Mouse (Mus musculus): ENCODE measurements around the gene Irs1.

Irs1 gene

DNA sequence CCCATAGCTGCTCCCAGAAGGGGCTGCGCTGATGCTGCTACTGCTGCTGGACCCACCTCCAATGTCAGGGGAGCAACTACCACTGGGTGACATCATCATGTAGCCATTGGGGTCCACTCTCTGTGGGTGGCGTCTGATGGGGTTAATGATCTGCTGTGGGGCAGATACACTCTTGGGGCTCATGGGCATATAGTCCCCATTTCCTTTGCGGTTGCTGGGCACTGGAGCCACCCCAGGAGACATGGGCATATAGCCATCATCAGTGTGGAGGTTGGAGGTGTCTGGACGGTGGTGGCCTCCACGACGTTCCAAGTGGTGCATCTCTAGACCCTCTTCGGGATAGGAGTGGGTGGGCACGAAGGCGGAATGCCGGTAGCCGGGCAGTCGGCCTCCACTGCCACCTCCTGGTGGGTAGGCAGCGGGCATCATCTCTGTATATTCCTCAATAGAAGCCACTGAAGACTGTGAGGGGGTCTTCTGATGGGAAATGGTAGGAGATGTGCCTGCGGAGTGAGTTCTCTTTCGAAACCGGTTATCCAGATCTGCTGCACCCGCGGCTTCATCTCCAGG is 2.7 kb downstream of the Irs1 start:
- DNase-seq (ENCODE audit: low read depth): no peak

DNA sequence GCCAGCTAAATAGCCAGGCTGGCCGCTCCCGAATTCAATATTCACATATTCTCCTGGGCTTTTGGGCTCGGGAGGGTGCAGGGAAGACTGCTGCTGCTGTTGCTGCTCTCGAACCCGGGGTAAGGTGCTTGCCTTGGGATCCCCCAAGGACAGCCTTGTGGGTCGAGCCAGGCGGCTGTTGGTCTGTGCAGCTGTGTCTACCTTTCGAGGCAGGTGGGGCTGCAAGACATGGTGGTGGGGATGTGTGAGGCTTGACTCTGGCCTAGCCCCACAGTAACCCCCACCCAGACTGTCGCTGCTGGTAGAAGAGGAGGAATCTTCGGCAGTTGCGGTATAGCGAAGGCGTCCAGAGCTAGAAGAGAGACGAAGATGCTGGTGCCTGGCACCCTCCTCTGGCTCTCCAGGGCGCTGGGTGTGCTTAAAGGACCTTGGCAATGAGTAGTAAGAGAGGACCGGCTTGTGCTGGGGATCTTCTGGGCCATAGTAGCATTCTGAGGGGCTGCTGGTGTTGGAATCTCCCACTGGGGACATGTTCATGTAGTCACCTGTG is 3.4 kb downstream of the Irs1 start:
- DNase-seq (ENCODE audit: low read depth): no peak

DNA sequence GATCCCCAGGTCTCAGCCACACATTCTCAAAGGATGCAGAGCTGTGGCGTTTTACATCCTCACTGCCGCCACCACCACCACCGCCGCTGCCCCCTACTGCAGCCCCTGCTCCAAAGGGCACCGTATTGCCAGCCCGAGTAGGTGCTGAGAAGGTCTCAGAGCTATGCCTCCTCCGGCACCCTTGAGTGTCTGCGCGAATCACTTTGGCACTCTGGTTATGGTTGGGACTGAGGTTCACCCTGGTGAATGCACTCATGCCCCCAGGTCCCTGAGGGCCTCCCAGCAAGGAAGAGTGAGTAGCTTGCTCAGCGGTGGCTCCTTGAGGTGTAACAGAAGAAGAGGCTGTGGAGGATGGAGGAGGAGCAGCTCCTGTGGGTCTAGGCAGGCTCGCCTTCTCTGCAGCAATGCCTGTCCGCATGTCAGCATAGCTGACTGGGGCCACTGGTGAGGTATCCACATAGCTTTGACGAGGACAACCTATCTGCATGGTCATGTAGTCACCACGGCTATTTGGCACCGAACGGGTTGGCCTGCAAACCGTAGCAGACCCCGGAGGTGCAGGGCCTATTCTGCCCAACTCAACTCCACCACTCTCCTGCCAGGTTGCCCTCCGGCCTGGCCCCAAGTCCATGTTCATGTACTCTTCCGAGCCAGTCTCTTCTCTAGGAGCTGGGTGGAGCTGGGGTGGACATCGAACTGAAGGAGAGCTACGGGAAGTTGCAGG is 4.0 kb downstream of the Irs1 start:
- DNase-seq (ENCODE audit: low read depth): no peak

DNA sequence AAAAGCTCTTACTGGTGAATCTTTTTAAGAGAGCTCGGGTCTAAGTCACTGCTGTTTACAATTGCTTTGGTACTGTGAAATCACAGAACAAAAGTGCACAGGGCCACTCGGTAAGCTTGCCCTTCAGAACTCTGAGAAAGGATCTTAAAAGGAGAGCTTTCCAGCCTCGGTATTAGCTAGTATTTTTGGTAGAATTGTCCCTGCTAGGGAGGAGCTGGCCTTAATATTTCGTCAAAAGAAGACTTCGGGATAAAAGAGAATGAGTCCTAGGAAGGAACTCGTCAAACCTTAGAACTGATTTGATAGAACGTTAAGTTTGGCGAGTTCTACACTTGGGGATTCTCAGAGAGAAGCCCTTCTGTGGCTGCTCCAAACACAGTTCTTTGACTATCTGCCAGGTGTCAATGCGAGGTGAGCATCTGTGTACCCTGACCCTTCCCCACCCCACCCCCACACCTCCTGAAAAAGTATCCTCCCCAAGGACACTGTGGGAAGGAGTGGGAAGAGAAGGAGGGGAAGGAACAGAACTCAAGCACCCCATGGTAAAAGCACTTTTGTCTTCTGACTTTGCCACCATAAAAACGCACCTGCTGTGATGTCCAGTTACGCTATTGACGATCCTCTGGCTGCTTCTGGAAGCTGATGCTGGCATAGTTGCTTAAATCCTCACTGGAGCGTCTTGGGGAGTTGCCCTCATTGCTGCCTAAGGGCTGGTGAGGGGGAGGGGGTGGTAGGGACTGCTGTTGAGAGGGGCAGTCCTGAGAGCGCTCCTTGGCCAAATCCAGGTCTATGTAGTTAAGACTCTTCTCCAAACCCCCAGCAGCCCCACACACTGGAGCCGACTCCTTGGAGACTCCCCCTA is 4.8 kb downstream of the Irs1 start:
- no peak for DNase-seq (ENCODE audit: low read depth)

DNA sequence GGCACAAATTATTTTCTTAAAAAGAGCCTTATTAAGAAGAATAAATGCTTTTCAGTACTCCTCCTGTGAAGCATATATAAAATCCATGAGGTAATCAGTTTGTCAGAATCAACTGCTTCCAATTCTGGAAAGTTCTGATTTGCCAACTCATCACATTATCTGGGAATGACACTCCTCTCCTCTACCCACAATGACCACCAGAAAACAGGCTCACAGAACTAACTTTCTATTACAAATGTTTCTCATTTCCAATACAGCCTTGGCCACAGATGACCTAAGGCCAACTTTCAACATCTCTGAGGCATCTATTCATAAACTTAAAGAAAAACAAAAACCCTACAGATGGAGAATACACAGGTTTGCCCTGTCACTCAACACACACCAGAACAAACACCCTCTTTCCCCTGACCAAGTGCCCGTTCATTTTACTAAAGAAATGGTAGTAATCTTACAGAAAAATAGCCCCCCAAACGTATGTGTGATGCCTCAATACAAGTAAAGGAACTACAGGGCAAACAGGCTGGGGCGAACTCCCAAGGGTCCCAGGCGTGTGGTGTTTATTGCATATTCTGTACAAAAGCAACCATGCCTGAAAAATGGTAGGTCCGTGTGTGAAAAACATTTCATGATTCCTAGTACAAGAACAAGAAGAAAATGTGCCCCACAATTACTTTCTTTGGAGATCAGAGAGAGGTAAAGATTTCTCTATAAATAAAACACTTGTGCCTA is 5.6 kb downstream of the Irs1 start:
- DNase-seq (ENCODE audit: low read depth): no peak

DNA sequence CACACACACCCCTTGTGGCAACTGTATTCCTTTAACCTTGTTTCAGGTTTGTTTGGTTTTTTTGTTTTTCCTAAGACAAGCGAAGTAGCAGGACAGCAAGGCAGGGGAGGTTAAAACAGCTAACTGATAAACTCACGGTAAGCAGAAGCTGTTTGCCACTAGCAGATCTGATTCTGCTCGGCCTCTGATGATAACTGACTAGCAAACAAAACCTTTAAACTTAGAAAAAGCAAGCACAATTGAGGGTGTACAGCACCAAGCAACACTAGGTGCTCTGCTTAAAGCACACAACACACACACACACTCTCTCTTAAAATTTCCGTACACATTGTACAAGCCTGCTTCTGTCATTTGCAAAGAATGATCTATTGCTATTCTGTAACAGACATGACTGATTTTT is 6.8 kb downstream of the Irs1 start:
- DNase-seq (ENCODE audit: low read depth): no peak

DNA sequence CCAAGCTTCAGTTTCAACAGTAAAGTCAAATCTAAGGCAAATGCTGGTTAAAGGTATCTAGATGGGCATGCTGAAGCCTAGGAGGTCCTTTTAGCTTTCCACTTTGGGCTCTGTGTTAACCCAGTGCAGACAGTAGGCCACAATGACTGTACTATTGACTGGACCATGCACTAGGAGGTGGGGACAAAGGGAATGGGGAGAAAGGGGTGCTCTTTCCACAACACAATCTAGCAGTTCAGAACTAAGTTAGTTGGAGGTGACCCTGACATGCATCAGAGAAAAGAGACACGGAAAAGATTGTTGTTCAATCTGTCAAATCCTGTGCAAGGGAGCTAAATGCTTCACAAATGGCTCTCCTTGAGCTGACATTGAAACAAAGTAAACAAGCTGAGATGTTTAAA is 7.3 kb downstream of the Irs1 start:
- DNase-seq (ENCODE audit: low read depth): no peak

DNA sequence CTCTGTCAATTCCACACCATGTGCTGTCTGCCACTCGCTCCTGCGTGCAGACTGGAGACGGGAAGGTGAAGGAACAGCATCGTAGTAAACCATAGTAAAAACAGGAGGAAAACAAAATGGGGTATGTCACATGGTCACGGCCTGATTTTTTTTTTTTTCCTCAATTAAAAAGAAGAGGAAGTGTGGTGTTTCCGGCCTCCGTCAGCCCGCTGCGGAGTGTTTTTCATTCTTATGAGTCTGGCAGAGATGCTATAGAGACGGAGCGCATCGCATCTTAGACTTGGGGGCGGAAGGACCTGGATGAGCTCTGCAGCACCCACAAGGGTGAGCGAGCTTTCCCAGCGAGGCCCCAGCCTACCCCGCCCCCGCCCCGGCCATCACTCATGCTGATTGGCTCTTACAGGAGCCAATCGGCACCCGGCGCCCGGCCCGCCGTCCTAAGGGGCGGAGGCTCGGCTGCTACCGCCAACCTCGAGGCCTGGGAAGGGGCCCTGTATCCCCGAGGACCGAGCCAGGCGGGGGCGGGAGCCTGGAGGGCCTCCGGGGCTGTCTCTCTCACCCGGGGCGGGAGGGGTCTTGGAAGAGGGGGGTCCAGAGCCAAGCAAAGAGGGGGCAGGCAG is 8.1 kb downstream of the Irs1 start:
- DNase-seq (ENCODE audit: low read depth): peak; percentile 50

DNA sequence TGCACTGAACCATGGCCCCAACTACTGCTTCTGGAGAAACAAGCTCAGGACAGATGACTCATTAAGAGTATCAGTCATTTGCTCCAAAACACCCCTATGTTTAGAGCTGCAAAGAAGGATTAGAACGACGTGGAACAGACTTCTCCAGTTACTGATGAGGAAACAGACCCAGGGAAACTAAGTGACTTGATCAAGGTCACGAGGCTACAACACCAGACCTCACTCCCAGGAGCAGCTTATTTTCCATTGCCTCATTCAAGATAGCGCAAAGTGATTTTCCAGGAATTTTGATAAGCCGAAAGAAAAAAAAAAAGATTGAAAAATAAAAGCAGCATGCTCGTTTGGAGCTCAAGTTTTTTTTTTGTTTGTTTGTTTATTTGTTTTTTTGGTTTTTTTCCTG is 9.4 kb downstream of the Irs1 start:
- DNase-seq (ENCODE audit: low read depth): no peak

DNA sequence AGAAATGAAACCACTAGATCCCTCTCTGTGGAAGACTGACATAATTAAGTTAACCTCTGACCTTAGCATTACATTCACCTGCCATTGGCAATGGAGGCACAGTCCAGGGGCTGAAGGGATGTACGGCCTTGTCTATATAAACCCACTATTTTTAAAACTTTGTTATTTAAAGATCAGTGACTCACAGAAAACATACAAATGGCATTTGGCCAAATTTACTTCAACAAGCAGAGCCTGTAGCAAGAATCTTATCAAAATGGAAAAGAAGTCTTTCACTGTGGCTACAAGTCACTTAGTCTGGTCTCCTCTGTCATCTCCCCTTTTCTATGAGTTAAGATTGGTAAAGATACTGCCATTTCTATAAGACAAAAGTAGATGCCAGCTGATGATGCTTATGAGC is 11.4 kb downstream of the Irs1 start:
- DNase-seq (ENCODE audit: low read depth): no peak

DNA sequence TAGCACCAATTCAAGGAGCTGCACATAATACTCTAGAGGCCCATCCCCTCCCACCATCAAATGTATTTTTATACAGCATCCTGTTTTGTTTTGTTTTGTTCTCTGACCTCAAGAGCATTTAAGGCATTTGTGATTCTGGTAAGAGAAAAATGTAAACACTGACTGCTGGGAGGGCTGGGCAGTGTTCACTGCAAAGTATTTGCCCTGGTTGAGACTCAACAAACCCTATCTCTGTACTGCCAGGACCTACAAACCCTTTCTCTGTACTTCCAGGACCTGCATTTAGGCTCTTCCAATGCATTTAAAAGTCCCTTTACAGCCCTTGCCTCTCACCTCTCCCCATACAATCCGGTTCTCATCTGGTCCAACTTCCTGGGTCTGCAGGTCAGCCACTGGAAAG is 16.9 kb downstream of the Irs1 start:
- no peak for DNase-seq (ENCODE audit: low read depth)

DNA sequence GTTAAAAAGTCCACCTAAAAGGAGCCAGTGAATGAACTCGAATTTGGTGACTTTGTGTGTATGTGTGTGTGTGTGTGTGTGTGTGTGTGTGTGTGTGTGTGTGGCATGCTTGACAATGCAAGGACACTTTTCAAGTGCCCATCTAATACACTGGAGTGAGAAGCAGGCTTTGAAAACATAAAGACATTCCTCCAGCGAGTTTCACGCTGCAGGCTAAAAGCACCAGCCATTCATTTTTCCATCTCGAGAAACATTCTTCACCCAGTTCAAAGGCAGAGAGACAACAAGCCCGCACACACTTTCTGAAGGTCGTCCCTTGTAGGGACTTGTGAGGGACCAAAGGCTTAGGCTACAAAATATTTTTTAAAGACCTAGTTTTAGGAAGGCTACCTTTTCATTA is 17.7 kb downstream of the Irs1 start:
- no peak for DNase-seq (ENCODE audit: low read depth)

DNA sequence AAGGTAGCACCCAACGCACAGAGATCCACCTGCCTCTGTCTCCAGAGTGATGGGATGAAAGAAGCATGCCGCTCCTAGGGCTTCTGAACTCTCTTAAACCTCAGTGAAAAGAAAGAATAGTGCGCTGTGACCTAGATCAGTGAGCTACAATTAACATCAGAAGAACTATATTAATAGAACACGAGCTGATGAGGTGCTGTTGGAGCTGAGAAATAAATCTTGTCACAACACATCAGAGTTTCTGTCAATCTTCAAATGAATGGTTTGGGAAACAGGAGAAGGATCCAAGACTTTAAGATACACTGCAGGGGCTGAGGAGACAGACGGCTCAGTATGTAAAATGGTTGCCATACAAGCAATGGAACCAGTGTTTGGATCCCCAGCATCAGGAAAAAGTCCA is 19.0 kb downstream of the Irs1 start:
- DNase-seq (ENCODE audit: low read depth): no peak

DNA sequence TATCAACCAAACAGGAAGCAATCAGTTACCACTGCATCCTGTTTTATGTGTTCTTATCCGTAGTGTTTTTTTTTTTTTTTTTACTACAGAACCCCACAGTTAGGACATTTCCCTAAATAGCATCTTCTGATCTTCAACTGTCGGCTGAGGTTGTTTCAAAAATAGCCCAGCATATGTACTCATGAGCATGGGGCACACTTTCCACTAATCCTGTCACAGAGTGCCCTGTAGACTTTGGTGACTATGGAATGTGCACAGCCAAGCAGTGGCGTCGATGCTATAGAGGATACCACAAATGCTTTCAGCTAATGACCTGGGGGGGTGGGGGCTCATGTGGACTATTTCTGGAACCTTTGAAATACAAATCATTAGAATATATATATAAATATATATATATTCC is 23.7 kb downstream of the Irs1 start:
- no peak for DNase-seq (ENCODE audit: low read depth)

DNA sequence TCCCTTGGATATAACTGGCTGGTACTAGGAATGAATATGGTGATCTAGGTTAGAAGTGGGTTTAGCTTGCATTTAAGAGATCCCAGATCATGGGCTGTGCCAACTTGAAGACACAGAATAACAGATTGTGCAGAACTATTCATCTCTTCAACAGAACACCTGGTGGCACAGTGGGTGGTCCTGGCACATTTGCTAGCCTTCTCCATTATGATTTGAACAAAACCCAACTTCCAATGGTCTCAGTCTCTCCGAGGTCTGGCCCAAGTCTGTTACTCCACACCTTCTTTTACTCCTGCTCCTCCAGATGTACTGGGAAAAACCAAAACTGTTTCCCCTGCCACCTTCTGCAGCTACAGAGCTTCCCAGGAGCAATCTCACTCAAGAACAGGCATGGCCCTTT is 28.9 kb downstream of the Irs1 start:
- no peak for DNase-seq (ENCODE audit: low read depth)

DNA sequence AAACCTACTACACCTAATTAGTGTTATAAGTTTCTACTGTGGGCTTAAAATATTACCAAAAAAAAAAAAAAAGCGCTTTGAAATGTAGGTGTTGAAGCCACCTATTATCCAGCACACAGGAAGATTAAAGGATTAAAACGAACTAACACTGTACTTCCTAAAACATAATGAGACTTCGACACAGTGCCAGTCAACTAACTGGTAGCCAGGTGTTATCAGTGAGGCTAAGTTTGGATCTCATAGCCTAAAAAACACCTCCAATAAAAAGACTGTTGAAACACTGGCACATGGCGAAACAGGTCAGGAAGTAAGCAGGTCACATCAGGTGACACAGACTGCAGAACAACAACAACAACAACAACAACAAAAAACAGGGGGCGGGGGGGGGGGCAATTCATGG is 29.6 kb downstream of the Irs1 start:
- no peak for DNase-seq (ENCODE audit: low read depth)

DNA sequence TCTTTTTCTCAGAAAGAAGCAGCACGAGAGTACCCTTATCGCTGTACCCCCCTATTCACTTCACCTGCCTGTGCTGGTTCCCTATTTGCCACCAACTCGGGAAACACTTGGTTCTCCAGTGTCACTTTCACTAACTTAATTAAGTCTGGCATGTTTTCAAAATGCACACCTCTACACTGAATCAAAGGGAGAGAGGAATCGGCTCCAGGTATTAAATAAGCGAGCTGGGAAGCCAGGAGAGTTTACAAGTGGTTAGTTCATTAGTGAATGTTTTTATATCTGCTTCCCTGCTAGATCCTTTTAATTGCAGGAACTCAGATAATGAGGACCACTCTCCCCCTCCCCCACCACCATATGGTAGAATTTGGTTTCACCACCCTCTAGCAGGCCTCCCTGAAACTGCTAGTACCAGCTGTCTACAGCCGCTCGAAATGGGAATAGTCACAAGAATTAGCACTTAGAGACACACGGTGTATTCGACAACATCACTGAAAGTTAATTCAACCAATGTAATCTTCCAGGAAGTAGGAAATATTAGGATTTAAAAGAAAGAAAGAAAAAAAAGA is 30.1 kb downstream of the Irs1 start:
- no peak for DNase-seq (ENCODE audit: low read depth)

DNA sequence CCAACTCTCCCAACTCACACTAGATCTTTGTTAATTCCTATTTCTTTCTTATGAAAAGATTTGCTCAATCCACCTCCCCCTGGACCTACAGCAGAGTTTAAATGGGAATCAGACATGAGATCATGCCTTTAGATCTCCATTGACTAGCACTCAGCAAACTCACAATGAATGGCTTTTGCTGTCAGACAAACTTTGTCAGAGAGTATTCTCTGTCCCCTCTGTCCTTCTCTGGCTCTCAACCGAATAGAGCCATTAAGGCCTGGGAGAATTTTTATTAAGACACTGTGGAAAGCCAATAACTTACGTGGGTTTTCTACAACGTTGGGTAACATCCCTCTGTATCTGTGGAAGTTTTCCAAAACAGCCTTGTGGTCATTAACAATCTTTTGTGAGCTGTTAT is 31.2 kb downstream of the Irs1 start:
- no peak for DNase-seq (ENCODE audit: low read depth)

DNA sequence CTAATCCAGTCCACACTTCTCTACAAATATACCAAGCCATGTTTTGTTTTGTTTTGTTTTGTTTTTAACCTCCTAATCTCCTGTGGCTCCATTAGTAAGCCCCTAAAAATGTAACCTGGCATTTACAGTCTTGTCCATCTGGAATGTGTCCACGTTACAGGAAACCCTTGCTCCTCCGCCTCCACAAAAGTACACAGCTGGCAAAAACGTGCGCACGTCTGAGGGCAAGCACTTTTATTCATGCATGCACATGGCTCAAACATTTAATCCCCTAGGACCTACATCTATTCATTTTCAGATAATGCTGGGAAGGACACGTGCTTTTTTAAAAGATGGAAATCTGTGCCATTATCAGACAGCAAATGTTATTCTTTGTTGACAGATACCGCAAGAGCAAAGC is 32.9 kb downstream of the Irs1 start:
- DNase-seq (ENCODE audit: low read depth): no peak

DNA sequence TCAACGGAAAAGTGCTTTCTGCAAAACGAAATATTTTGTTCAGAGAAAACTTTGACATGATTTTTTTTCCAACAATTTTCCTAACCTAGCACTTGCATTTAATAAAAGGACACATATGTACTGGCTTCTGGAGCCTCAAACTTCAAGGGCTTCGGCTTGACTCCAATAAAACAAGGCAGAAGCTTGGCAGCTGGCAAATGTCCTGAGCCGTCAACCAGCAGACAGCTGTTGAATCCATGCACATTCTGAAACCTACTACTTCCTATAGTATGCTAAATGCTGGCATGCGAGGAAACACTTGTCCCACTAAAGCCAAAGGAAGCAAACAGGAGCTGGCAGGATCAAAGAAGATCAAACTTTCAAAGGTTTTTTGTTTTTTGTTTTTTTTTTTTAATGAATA is 33.8 kb downstream of the Irs1 start:
- no peak for DNase-seq (ENCODE audit: low read depth)

DNA sequence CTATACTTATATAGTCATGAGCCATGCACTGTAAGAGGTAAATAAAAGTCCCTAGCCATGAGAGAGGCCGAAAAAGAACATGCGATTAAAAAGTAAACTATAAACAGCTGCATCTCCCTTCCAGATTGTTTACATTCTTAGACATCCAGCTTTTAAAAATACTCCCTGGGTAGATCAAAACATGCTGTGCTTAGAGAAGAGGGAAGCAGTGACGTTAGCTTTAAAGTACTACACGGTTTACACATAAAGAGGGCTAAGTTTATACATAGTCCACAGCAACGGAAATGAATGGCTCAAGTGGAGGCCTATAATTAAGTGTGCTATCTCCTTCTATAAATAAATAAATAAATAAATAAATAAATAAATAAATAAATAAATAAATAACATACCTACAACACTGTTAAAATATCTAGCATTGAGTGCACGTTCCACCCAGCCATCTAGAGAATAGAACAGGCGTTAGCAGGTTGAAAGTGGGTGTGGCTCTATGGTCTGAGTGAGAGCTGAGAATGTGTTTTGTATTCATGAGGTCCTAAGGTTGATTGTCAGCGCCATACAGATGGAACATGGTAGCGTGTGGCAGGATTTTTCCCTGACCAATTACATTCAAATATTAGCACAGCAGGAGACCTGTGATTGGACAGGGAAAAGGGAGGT is 37.3 kb downstream of the Irs1 start:
- no peak for DNase-seq (ENCODE audit: low read depth)

All from c-Kit-positive CD71-negative TER-119-negative erythroid progenitor cells, embryonic 14.5 days (primary cell).